Mouse (Mus musculus) liver, embryonic 14.5 days (tissue): ENCODE measurements around the gene Ttll11.

Source experiments
- CTCF ChIP-seq: IDR thresholded peaks from 2 replicates; pipeline ENCODE4 v1.5.1; 2016; ENCODE audit warnings: antibody characterized with exemption, low read depth, control low read depth
- EP300 ChIP-seq: IDR thresholded peaks from 2 replicates; pipeline ENCODE4 v1.6.1; 2016; ENCODE audit warnings: antibody characterized with exemption, low read depth

- TF ChIP-seq CTCF (no peak), EP300 (no peak)
These were observed 256.4 kb downstream of the Ttll11 start for GRCm38 (mm10) chr2:35723267-35723666.
